Mouse (Mus musculus) C2C12 (cell line): Measurements from ENCODE around the gene Ybx1. TPM values are rescaled to one million over a fixed set of nuclear protein-coding genes. Genes with fewer than 3 reads are reported as not detected.

Source experiments
- H3K27me3 ChIP-seq: one replicate; pipeline ENCODE4 v1.6.1; 2011; ENCODE audit not compliant: control insufficient read depth, insufficient read depth, insufficient read length
- H3K36me3 ChIP-seq: one replicate; pipeline ENCODE4 v1.6.1; 2011; ENCODE audit not compliant: control insufficient read depth, insufficient read depth
- H3K4me3 ChIP-seq: one replicate; pipeline ENCODE4 v1.5.1; 2011; ENCODE audit warnings: mild to moderate bottlenecking, control low read depth; ENCODE audit not compliant: poor library complexity, insufficient read depth, severe bottlenecking
- H3K79me2 ChIP-seq: one replicate; pipeline ENCODE4 v1.6.1; 2011; ENCODE audit not compliant: control insufficient read depth, insufficient read depth
- H3K79me3 ChIP-seq: one replicate; pipeline ENCODE4 v1.6.1; 2011; ENCODE audit warnings: low read depth, control low read depth
- H3ac ChIP-seq: one replicate; pipeline ENCODE3; 2011; ENCODE audit warnings: low read depth; ENCODE audit not compliant: control insufficient read depth, insufficient read length
- CEBPB ChIP-seq: IDR thresholded peaks from one replicate; pipeline ENCODE4 v1.6.1; 2011; ENCODE audit warnings: low read depth, mild to moderate bottlenecking, control low read depth, moderate library complexity
- CTCF ChIP-seq: IDR thresholded peaks from one replicate; pipeline ENCODE4 v1.5.1; 2011; ENCODE audit not compliant: control insufficient read depth, insufficient read depth, insufficient read length
- FOSL1 ChIP-seq: IDR thresholded peaks from one replicate; pipeline ENCODE4 v1.8.0; 2011; ENCODE audit warnings: mild to moderate bottlenecking, low read length; ENCODE audit not compliant: poor library complexity, insufficient read depth, severe bottlenecking
- MAX ChIP-seq: IDR thresholded peaks from one replicate; pipeline ENCODE4 v1.6.1; 2011; ENCODE audit warnings: mild to moderate bottlenecking, control low read depth
- MYOD1 ChIP-seq: IDR thresholded peaks from one replicate; pipeline ENCODE4 v1.6.1; 2011; ENCODE audit warnings: low read depth; ENCODE audit not compliant: control insufficient read depth, insufficient read length
- MYOG ChIP-seq: IDR thresholded peaks from one replicate; pipeline ENCODE4 v1.6.1; 2011; ENCODE audit not compliant: control insufficient read depth, insufficient read length; ENCODE audit errors: extremely low read depth
- USF1 ChIP-seq: IDR thresholded peaks from one replicate; pipeline ENCODE4 v1.6.1; 2011; ENCODE audit warnings: low read depth, mild to moderate bottlenecking, control low read depth, moderate library complexity
- long read RNA-seq, 2 experiments: library from polyadenylated mRNA; unstranded; transcript quantifications; one replicate each; pipeline ENCODE4 v2.0.0; 2019 to 2020
- polyA plus RNA-seq: library from polyadenylated mRNA; unstranded; fragments of >200 nt; fragmentation: generic; extraction: Trizol; gene quantifications from one replicate; pipeline ENCODE4 v1.2.1, GENCODE M21; 2012; ENCODE audit warnings: missing spikeins

Gene Ybx1
- 818 TPM for polyA plus RNA-seq
- long read RNA-seq, experiment 1, transcript Ybx1-201 (8 exons, 1,628 nt) = major isoform, 502 of 608 reads
- long read RNA-seq, experiment 1, transcript Ybx1-206 (2 exons, 718 nt) = minor isoform, 14 of 608 reads
- long read RNA-seq, experiment 1, partial matches to known transcripts = 64 of 608 reads
- long read RNA-seq, experiment 1, other reads (novel, unspliced or antisense) = 28 of 608 reads
- long read RNA-seq, experiment 2, transcript Ybx1-201 (8 exons, 1,628 nt) = major isoform, 903 of 983 reads
- long read RNA-seq, experiment 2, partial matches to known transcripts = 38 of 983 reads
- long read RNA-seq, experiment 2, other reads (novel, unspliced or antisense) = 41 of 983 reads

DNA sequence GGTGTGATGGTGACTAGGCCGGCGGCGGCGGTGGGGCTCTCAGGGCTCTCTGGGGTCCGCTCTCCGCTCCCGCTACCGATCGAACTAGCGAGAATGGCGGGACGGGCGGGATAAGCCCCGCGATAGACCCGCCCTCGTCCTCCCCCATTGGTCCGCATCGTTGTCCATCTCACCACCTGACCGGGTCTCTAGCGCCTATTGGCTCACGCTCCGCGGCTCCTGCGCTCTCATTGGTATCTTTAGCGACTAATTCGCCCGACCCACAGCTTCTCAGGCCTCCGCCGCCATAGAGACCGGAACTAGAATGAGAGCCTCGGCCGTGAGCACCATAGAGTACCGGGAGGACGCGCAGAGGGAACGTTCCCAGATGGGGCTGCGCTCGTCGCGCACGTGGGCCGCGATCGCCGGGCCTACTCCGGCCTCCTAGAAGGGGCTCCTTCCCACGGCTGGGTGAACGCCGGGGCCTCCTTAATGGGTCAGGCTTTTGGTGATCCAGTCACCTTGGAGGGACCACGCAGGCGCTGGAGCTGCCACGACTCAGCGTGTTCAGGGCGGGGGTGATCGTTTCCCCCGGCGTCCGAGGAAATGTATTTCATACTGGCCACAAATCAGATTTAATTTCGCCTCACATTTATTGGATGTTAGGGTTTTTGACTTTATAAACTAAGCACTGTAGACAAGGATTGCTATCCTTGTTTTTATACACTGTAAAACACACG, at the start of gene Ybx1:
TSS of gene Ybx1 (minus strand) at position 190 of the 719 bp plus-strand sequence.
- Histone ChIP-seq H3K27me3 (no peaks in the 10 kb centered on the region), H3K79me2 (peaks cover 56% of the 10 kb centered on the region), H3ac (peak within 1 kb of the TSS; percentile 98), H3K36me3 (peaks cover 33% of the 10 kb centered on the region), H3K79me3 (peaks cover 44% of the 10 kb centered on the region), H3K4me3 (peak within 1 kb of the TSS; percentile 76)
- TF ChIP-seq FOSL1 (no peak), MYOD1 (no peak), MYOG (no peak), USF1 (peak; percentile 91), CEBPB (no peak), MAX (peak; percentile 90)

DNA sequence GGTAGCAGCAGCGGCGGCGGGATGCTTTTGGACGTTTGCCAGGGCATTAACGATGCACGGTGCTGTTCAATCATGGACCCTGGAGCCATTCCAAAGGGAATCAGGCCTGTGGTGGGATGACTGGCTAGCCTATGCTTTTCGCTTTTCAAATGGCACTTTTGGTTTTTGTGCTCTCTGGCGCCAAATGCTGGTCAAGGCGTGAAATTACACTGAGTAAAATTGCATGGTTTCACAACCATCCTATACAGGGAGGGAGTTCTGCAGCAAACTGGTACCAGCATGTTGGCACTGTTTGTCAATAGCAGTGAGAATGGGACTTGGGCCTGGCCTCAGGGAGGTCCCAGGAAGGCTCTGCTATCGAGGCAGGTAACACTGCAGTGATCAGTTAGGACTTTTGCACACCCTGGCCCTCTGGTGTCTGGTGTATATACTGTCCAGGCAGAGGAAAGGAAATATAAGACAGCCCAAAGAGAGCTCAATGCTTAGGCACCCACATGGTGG, 44.5 kb upstream of the Ybx1 start:
- H3ac ChIP-seq = no peak overlapping the region
- TF ChIP-seq USF1 (no peak), MYOG (no peak), CEBPB (peak; percentile 7), FOSL1 (no peak), CTCF (no peak), MAX (no peak), MYOD1 (no peak)
- H3K27me3 ChIP-seq = peaks cover 8% of the 10 kb centered on the region
- no peaks in the 10 kb centered on the region for H3K36me3 ChIP-seq
- no peaks in the 10 kb centered on the region for H3K79me3 ChIP-seq
- no peak overlapping the region for H3K4me3 ChIP-seq
- H3K79me2 ChIP-seq = no peaks in the 10 kb centered on the region

DNA sequence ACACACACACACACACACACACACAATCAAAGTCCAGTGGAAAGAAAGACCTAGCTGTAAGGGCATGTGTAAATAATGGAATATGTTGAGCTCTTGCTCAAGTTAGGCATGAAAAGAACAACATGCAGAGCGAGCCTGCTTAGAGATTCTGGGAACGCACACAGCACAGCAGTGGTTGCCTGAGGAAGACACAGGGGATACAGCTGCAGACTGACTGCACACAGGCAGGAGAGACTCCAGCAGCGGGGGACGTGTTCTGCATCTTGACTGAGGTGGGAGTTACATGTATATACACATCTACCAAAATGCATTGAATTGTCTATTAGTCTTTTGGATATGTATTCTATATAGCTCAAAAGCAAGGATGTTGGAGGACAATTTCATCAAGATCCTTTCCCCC, 44.0 kb upstream of the Ybx1 start:
- H3K79me2 ChIP-seq = no peaks in the 10 kb centered on the region
- no peak overlapping the region for H3ac ChIP-seq
- no peak for TF ChIP-seq FOSL1
- no peak for TF ChIP-seq CTCF
- no peak for TF ChIP-seq MYOD1
- no peak for TF ChIP-seq CEBPB
- no peak for TF ChIP-seq MAX
- TF ChIP-seq USF1 = no peak
- no peak for TF ChIP-seq MYOG
- H3K36me3 ChIP-seq = no peaks in the 10 kb centered on the region
- no peaks in the 10 kb centered on the region for H3K79me3 ChIP-seq
- H3K4me3 ChIP-seq = no peak overlapping the region
- peaks cover 8% of the 10 kb centered on the region for H3K27me3 ChIP-seq

DNA sequence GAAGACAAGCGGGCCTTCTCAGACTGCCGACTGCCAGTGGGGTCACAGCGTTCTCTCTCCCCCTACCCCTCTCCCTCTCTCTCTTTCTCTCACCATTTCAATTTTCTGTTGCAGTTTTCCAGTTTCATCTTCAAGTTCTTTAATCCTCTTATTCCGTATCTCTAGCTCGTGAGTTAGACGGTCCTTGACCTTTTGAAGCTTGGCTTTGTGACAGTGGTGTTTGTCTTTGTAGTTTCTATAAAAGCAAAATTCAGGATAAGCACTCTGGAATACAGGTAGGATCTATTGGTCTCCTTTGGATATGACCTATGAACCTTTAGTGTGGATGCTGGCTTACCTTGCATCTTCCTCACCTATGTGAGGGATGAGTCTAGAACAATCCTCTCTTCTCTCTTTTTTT, 39.1 kb upstream of the Ybx1 start:
- TF ChIP-seq CEBPB (no peak), MYOD1 (no peak), FOSL1 (no peak), MYOG (no peak), USF1 (no peak), MAX (no peak), CTCF (no peak)
- Histone ChIP-seq H3K79me2 (no peaks in the 10 kb centered on the region), H3ac (no peak overlapping the region), H3K4me3 (no peak overlapping the region), H3K36me3 (no peaks in the 10 kb centered on the region), H3K79me3 (no peaks in the 10 kb centered on the region), H3K27me3 (peaks cover 33% of the 10 kb centered on the region)

DNA sequence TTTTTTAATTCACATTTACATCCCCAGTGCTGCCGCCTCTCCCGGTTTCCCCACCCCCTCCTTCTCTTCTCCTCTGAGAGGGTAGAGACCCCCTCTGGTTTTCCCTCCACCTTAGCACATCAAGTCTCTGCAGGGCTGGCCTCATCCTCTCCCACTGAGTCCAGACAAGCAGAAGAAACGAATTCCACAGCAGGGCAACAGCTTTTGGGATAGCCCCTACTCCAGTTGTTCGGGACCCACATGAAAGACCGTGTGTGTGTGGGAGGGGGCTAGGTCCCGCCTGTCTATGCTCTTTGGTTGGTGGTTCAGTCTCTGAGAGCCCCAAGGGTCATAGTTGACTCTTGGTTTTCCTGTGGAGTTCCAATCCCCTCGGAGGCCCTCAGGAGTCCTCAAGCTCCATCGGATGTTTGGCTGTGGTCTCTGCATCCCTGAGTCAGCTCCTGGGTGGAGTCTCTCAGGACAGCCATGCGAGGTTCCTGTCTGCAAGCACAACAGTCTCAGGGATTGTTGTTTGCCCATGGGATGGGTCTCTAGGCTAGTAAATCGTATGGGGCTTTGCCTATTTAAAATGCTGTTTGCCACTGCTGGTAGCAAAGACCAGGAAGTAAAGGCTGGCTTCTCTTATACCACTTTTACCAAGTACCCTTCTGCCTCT, 26.6 kb upstream of the Ybx1 start:
- H3K79me3 ChIP-seq = peaks cover 7% of the 10 kb centered on the region
- no peak overlapping the region for H3ac ChIP-seq
- no peaks in the 10 kb centered on the region for H3K27me3 ChIP-seq
- H3K36me3 ChIP-seq = peaks cover 23% of the 10 kb centered on the region
- H3K79me2 ChIP-seq = peaks cover 15% of the 10 kb centered on the region
- H3K4me3 ChIP-seq = peak overlapping the region; percentile 44
- no peak for TF ChIP-seq CEBPB
- TF ChIP-seq CTCF = no peak
- TF ChIP-seq FOSL1 = no peak
- TF ChIP-seq MYOD1 = no peak
- TF ChIP-seq MAX = no peak
- no peak for TF ChIP-seq MYOG
- no peak for TF ChIP-seq USF1
